Mouse (Mus musculus): ENCODE data around the gene Dock9.

The Dock9 gene

GRCm38 (mm10) chr14:121797457-121798410, at the start of gene Dock9:
TSS of gene Dock9 (minus strand) at chr14:121797837.
- in situ Hi-C loops (cut with MseI, MboI), result no loop called here

- in situ Hi-C loops (cut with MseI, MboI), result no loop called here
Measured at GRCm38 (mm10) chr14:121844486-121844885, 46.8 kb upstream of the Dock9 start.

GRCm38 (mm10) chr14:121840217-121840616, 42.6 kb upstream of the Dock9 start:
- in situ Hi-C loops (cut with MseI, MboI), result no loop called here

- in situ Hi-C loops (cut with MseI, MboI), result no loop called here
Measured at GRCm38 (mm10) chr14:121838161-121838560, 40.5 kb upstream of the Dock9 start.

- in situ Hi-C loops (cut with MseI, MboI), result no loop called here
Measured at GRCm38 (mm10) chr14:121833001-121833520, 35.4 kb upstream of the Dock9 start.

GRCm38 (mm10) chr14:121829816-121830442, 32.3 kb upstream of the Dock9 start:
- in situ Hi-C loops (cut with MseI, MboI), result no loop called here

GRCm38 (mm10) chr14:121827091-121827490, 29.5 kb upstream of the Dock9 start:
- in situ Hi-C loops (cut with MseI, MboI), result no loop called here

- in situ Hi-C loops (cut with MseI, MboI), result no loop called here
Measured at GRCm38 (mm10) chr14:121825521-121826445, 28.1 kb upstream of the Dock9 start.

GRCm38 (mm10) chr14:121824322-121825103, 26.9 kb upstream of the Dock9 start:
- in situ Hi-C loops (cut with MseI, MboI), result no loop called here

GRCm38 (mm10) chr14:121822997-121823396, 25.4 kb upstream of the Dock9 start:
- in situ Hi-C loops (cut with MseI, MboI), result no loop called here

GRCm38 (mm10) chr14:121822506-121822905, 24.9 kb upstream of the Dock9 start:
- in situ Hi-C loops (cut with MseI, MboI), result no loop called here

- in situ Hi-C loops (cut with MseI, MboI), result no loop called here
Measured at GRCm38 (mm10) chr14:121806791-121807190, 9.2 kb upstream of the Dock9 start.

- in situ Hi-C loops (cut with MseI, MboI), result no loop called here
Measured at GRCm38 (mm10) chr14:121806316-121806715, 8.7 kb upstream of the Dock9 start.

- in situ Hi-C loops (cut with MseI, MboI), result no loop called here
Measured at GRCm38 (mm10) chr14:121804461-121804860, 6.8 kb upstream of the Dock9 start.

GRCm38 (mm10) chr14:121800962-121801361, 3.3 kb upstream of the Dock9 start:
- in situ Hi-C loops (cut with MseI, MboI), result no loop called here

GRCm38 (mm10) chr14:121799112-121799511, 1.5 kb upstream of the Dock9 start:
- in situ Hi-C loops (cut with MseI, MboI), result no loop called here

- in situ Hi-C loops (cut with MseI, MboI), result no loop called here
Measured at GRCm38 (mm10) chr14:121798411-121798799, 768 bp upstream of the Dock9 start.

- in situ Hi-C loops (cut with MseI, MboI), result no loop called here
Measured at GRCm38 (mm10) chr14:121796571-121797456, 823 bp downstream of the Dock9 start.

GRCm38 (mm10) chr14:121795536-121795935, 2.1 kb downstream of the Dock9 start:
- in situ Hi-C loops (cut with MseI, MboI), result no loop called here

- in situ Hi-C loops (cut with MseI, MboI), result no loop called here
Measured at GRCm38 (mm10) chr14:121793639-121794038, 4.0 kb downstream of the Dock9 start.

Measured in mouse trophoblast stem cell (cell line).